Mouse (Mus musculus) adrenal gland, postnatal 10 days (tissue): Measurements from ENCODE around the gene Elp5. TPM values are rescaled to one million over a fixed set of nuclear protein-coding genes. Genes with fewer than 3 reads are reported as not detected.

ENCODE experiments used
- DNase-seq: peaks from one replicate; pipeline ENCODE4 v3.0.0; 2021; ENCODE audit warnings: mixed read lengths
- total RNA-seq, 2 experiments: library from RNA; stranded (reverse); gene quantifications; 2 replicates each; pipeline ENCODE4 v1.2.3; 2021

The Elp5 gene
- total RNA-seq, 2 experiments from 2014 or later, result 66.8 to 71.4 TPM

GRCm38 (mm10) chr11:70015677-70016076, 33.4 kb upstream of the Elp5 start:
- DNase-seq, result no peak

- DNase-seq, result peak; percentile 94
These were observed 32.7 kb upstream of the Elp5 start, which contains the start of gene Acadvl for GRCm38 (mm10) chr11:70014880-70015558. Acadvl (minus strand) TSS chr11:70015411.

GRCm38 (mm10) chr11:70014051-70014450, 31.7 kb upstream of the Elp5 start:
- DNase-seq, result no peak

GRCm38 (mm10) chr11:70013408-70013807, 31.1 kb upstream of the Elp5 start:
- DNase-seq, result no peak

GRCm38 (mm10) chr11:70012931-70013330, 30.6 kb upstream of the Elp5 start:
- DNase-seq, result no peak

GRCm38 (mm10) chr11:70010961-70011360, 28.6 kb upstream of the Elp5 start:
- no peak for DNase-seq

GRCm38 (mm10) chr11:70010548-70010947, 28.2 kb upstream of the Elp5 start:
- no peak for DNase-seq

GRCm38 (mm10) chr11:70010033-70010432, 27.7 kb upstream of the Elp5 start:
- no peak for DNase-seq

GRCm38 (mm10) chr11:70005521-70005920, 23.2 kb upstream of the Elp5 start:
- DNase-seq, result no peak

- DNase-seq, result no peak
These were observed 20.2 kb upstream of the Elp5 start for GRCm38 (mm10) chr11:70002471-70002870.

GRCm38 (mm10) chr11:70001865-70002264, 19.5 kb upstream of the Elp5 start:
- peak; percentile 63 for DNase-seq

- no peak for DNase-seq
These were observed 18.8 kb upstream of the Elp5 start for GRCm38 (mm10) chr11:70001159-70001558.

GRCm38 (mm10) chr11:70000396-70000898, 18.1 kb upstream of the Elp5 start, which contains the start of gene Dvl2:
Dvl2 (plus strand) TSS chr11:70000595.
- DNase-seq, result peak; percentile 95

- no peak for DNase-seq
These were observed 17.3 kb upstream of the Elp5 start for GRCm38 (mm10) chr11:69999666-70000065.

- no peak for DNase-seq
These were observed 16.5 kb upstream of the Elp5 start for GRCm38 (mm10) chr11:69998567-69999491.

GRCm38 (mm10) chr11:69997070-69997509, 14.8 kb upstream of the Elp5 start:
- DNase-seq, result peak; percentile 95

- peak; percentile 79 for DNase-seq
These were observed 14.1 kb upstream of the Elp5 start for GRCm38 (mm10) chr11:69996161-69997061.

GRCm38 (mm10) chr11:69995391-69995960, 13.2 kb upstream of the Elp5 start, which contains the start of gene Phf23:
Phf23 (plus strand) TSS chr11:69995777.
- DNase-seq, result peak; percentile 98

- DNase-seq, result no peak
These were observed 12.2 kb upstream of the Elp5 start for GRCm38 (mm10) chr11:69994401-69995090.

- DNase-seq, result no peak
These were observed 10.6 kb upstream of the Elp5 start for GRCm38 (mm10) chr11:69992932-69993331.

GRCm38 (mm10) chr11:69992396-69992795, 10.1 kb upstream of the Elp5 start:
- DNase-seq, result no peak
